Mouse (Mus musculus): ENCODE results near the gene Ly6c2. TPM values are rescaled to one million over a fixed set of nuclear protein-coding genes. Genes with fewer than 3 reads are reported as not detected.
"Not testable (repeated sequence)": the region's sequence is repeated elsewhere in the genome, so short reads cannot be mapped to it uniquely, and the experiment has no call there.

Gene Ly6c2
- polyA plus RNA-seq, 1 experiment from 2014 or later, result 0.37 TPM

DNA sequence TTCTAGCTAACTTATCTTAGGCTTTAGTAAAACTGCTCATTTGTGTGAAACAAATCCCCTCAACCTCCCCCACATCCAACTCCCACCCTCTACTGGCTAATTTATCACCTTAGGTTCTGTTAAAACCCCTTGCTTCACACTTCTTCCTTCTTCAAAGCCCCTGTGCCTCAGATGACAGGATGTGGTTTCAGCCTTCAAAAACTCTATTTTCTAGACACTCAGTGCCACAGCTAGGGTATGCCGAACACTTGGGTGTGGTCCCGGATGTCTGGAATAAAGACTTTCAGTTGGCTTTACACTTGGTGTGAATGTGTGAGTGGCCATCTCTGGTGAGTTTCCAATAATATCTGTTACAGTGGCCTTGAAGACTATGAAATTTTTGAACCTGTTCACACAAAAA, 4.8 kb upstream of the Ly6c2 start:
- H3K4me1 ChIP-seq, result no peaks in the 10 kb centered on the region
- H3K9me3 ChIP-seq, result no peaks in the 10 kb centered on the region
- WGBS, result 77% methylated on average over 2 of the region's 2 CpGs
- no peak for ATAC-seq (ENCODE audit: low FRiP score, low read depth)
- H3K36me3 ChIP-seq, result no peaks in the 10 kb centered on the region
- H3K9ac ChIP-seq, result no peak overlapping the region
- H3K27ac ChIP-seq, result no peak overlapping the region
- H3K4me3 ChIP-seq, result no peak overlapping the region
- no peak overlapping the region for H3K4me2 ChIP-seq (replicated peaks)
- H3K27me3 ChIP-seq, result no peaks in the 10 kb centered on the region

DNA sequence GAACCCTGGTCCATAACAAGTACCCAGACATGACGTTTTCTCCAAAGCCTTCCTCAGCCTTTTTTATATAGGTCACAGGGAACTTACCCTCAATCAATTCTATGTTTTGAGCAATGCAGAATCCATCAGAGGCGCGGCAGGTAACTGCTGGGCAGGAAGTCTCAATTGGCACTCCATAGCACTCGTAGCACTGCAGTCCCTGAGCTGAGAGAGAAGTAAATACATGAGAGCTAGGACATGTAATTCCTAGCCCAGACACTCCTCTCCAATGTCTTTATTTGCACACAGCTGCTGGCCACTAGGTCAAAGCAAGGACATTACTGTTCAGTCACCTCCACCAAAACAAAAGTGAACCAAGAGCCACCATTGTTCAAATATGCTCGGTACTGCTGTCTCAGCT, 1.3 kb downstream of the Ly6c2 start:
- not testable (repeated sequence) for ATAC-seq (ENCODE audit: low FRiP score, low read depth); H3K9me3 ChIP-seq; H3K4me3 ChIP-seq; H3K27me3 ChIP-seq; H3K4me1 ChIP-seq; H3K27ac ChIP-seq; H3K9ac ChIP-seq; H3K36me3 ChIP-seq; H3K4me2 ChIP-seq (replicated peaks)
- 78% methylated on average over 2 of the region's 5 CpGs for WGBS

DNA sequence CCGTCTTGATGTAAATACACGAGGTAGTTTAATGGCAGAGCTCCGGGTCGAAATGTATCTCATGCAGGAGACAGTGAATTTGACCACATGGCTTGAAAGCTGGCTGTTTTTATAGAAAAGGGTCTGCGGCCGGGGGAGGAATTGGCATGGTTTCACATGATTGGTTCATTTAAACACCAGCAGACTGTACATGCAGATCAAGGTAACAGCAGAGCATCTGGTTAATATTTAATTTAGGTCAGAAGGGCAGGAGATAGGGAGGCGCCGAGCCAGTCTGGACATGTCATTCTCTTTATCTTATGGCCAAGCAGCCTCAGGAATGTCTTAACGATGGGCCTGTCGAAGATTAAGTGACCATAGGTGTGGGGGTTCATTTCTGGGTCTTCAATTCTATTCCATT, 12.5 kb downstream of the Ly6c2 start:
- Histone ChIP-seq H3K9me3 (no peaks in the 10 kb centered on the region), H3K4me1 (no peaks in the 10 kb centered on the region), H3K4me2 (replicated peaks) (no peak overlapping the region), H3K36me3 (no peaks in the 10 kb centered on the region), H3K27me3 (no peaks in the 10 kb centered on the region), H3K27ac (no peak overlapping the region), H3K9ac (no peak overlapping the region), H3K4me3 (no peak overlapping the region)
- WGBS, result 81% methylated on average over 10 of the region's 10 CpGs
- no peak for ATAC-seq (ENCODE audit: low FRiP score, low read depth)

DNA sequence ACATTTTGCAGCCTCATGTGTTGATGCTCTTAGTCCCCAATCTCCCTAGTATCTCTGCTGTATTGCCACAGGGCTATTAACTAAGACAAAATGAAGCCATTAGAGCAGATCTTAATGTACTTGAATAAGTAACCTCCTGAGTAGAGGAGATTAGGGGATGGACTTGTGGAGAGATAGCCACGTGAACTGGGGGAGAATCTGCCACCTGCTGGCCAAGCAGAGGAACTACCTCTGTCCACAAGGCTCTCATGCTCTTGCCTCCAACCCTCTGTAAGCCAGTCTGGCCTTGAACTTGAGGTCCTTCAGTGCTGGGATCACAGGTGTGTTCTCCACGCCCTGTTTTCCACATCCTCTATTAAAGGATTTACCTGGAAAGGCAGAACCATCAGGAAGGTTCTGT, 23.7 kb downstream of the Ly6c2 start:
- not testable (repeated sequence) for H3K27me3 ChIP-seq; H3K4me1 ChIP-seq; H3K4me3 ChIP-seq; H3K4me2 ChIP-seq (replicated peaks); H3K9me3 ChIP-seq; H3K9ac ChIP-seq; H3K36me3 ChIP-seq; ATAC-seq (ENCODE audit: low FRiP score, low read depth); H3K27ac ChIP-seq
- 16% methylated on average over 2 of the region's 2 CpGs for WGBS

DNA sequence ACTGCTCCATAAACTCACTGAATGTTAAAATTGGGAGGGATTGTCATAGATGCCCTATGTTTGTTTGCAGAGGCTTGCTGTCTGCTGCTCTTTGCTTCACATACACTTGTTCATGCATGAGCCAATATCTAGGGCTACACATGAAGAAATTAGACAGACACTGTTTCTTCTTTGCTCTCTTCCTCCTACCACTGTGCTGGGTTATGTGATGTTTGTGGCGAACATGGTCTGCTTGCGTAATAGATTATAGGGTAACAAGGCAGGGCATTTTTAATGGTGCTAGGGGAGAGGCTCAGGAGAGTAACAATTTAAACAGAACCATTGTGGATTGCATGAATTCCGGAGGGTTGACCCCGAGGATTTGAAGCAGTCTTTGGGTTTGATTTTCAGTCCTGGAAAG, 41.8 kb downstream of the Ly6c2 start:
- H3K27ac ChIP-seq, result no peak overlapping the region
- H3K36me3 ChIP-seq, result no peaks in the 10 kb centered on the region
- ATAC-seq (ENCODE audit: low FRiP score, low read depth), result no peak
- no peaks in the 10 kb centered on the region for H3K27me3 ChIP-seq
- H3K9ac ChIP-seq, result no peak overlapping the region
- WGBS, result 84% methylated on average over 4 of the region's 4 CpGs
- H3K4me3 ChIP-seq, result no peak overlapping the region
- H3K4me1 ChIP-seq, result no peaks in the 10 kb centered on the region
- H3K9me3 ChIP-seq, result no peaks in the 10 kb centered on the region
- no peak overlapping the region for H3K4me2 ChIP-seq (replicated peaks)

DNA sequence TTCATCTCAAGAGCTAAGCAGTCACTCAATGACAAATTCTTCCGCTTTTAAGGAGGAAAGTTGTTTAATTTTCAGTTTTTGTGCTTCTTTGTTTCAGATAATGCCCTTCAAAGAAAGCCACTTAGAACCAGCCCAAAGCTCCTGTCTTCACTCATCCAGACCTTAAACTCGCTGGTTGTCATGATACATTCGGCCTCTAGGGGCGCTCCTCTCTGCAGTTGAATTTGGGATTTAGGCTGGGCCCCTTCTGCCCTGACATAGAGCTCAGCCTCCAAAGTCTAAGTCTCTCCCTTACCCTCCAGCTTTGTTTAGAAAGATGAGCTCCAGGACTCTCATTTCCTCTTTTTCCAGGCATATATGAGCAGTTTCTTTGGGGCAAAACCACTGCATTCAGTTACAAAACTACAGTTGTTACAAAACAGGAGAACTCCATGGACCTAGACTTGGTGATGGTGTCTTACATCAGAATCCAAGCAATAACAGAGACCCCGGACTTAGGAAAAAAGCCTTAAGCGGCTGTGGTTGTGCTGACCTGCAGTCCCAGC, 49.7 kb downstream of the Ly6c2 start:
- ATAC-seq (ENCODE audit: low FRiP score, low read depth); H3K36me3 ChIP-seq; H3K4me3 ChIP-seq; H3K4me2 ChIP-seq (replicated peaks); H3K9me3 ChIP-seq; H3K27ac ChIP-seq; H3K27me3 ChIP-seq; H3K9ac ChIP-seq; H3K4me1 ChIP-seq: not testable (repeated sequence)
- WGBS, result 36% methylated on average over 6 of the region's 6 CpGs

DNA sequence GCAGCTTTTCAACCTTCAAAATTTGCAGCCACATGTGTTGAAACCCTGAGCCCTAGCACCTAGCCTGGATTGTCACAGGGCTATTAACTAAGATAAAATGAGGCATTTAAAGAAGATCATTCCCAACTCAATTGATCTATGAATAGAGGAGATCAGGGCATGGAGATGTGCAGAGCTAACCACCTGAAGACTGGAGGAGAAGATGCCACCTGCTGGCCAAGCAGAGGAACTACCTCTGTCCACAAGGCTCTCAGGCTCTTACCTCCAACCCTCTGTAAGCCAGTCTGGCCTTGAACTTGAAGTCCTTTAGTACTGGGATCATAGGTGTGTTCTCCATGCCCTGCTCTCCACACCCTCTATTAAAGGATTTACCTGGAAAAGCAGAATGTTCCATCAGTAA, 51.3 kb downstream of the Ly6c2 start:
- no peak for ATAC-seq (ENCODE audit: low FRiP score, low read depth)
- no peaks in the 10 kb centered on the region for H3K4me1 ChIP-seq
- no peak overlapping the region for H3K9ac ChIP-seq
- H3K9me3 ChIP-seq, result no peaks in the 10 kb centered on the region
- H3K4me3 ChIP-seq, result no peak overlapping the region
- no peaks in the 10 kb centered on the region for H3K36me3 ChIP-seq
- no peak overlapping the region for H3K4me2 ChIP-seq (replicated peaks)
- H3K27me3 ChIP-seq, result no peaks in the 10 kb centered on the region
- H3K27ac ChIP-seq, result no peak overlapping the region

Other genes with a start within 250 kb of the Ly6c2 start
- gene 2010109I03Rik, start 214.9 kb downstream of the Ly6c2 start, polyA plus RNA-seq (2015; fragmentation: Nextera tagmentation; extraction: Ambion mirVana), result not detected in 2 replicates
- not detected in 2 replicates for gene Ly6i, start 128.5 kb downstream of the Ly6c2 start, polyA plus RNA-seq (2015; fragmentation: Nextera tagmentation; extraction: Ambion mirVana)
- 0.64 and 0.85 TPM in 2 replicates for gene Ly6a, start 113.9 kb downstream of the Ly6c2 start, polyA plus RNA-seq (2015; fragmentation: Nextera tagmentation; extraction: Ambion mirVana)
- 2.6 and 4.1 TPM in 2 replicates for gene Ly6c1, start 63.1 kb downstream of the Ly6c2 start, polyA plus RNA-seq (2015; fragmentation: Nextera tagmentation; extraction: Ambion mirVana)
- gene Ly6g, start 43.3 kb upstream of the Ly6c2 start, polyA plus RNA-seq (2015; fragmentation: Nextera tagmentation; extraction: Ambion mirVana), result not detected in 2 replicates
- not detected in 2 replicates for gene BC025446, start 104.4 kb upstream of the Ly6c2 start, polyA plus RNA-seq (2015; fragmentation: Nextera tagmentation; extraction: Ambion mirVana)
- gene Ly6f, start 156.5 kb upstream of the Ly6c2 start, polyA plus RNA-seq (2015; fragmentation: Nextera tagmentation; extraction: Ambion mirVana), result not detected in 2 replicates